Mouse (Mus musculus): ENCODE measurements around the gene Hnrnpdl.

Hnrnpdl gene

GRCm38 (mm10) chr5:100047143-100047640 is 7.7 kb upstream of the Hnrnpdl start:
- DNase-seq (ENCODE audit: low spot score): no peak

GRCm38 (mm10) chr5:100046096-100046495 is 6.6 kb upstream of the Hnrnpdl start:
- no peak for DNase-seq (ENCODE audit: low spot score)

GRCm38 (mm10) chr5:100044621-100045020 is 5.2 kb upstream of the Hnrnpdl start:
- no peak for DNase-seq (ENCODE audit: low spot score)

GRCm38 (mm10) chr5:100044030-100044429 is 4.6 kb upstream of the Hnrnpdl start:
- no peak for DNase-seq (ENCODE audit: low spot score)

- DNase-seq (ENCODE audit: low spot score): no peak
These were observed 3.9 kb upstream of the Hnrnpdl start for GRCm38 (mm10) chr5:100043361-100043760.

GRCm38 (mm10) chr5:100042467-100042866 is 3.0 kb upstream of the Hnrnpdl start:
- no peak for DNase-seq (ENCODE audit: low spot score)

GRCm38 (mm10) chr5:100041272-100041671 is 1.8 kb upstream of the Hnrnpdl start:
- DNase-seq (ENCODE audit: low spot score): no peak

GRCm38 (mm10) chr5:100040281-100040784 is 869 bp upstream of the Hnrnpdl start:
- DNase-seq (ENCODE audit: low spot score): no peak

- peak; percentile 94 for DNase-seq (ENCODE audit: low spot score)
These were observed 506 bp downstream of the Hnrnpdl start for GRCm38 (mm10) chr5:100038714-100039601.

GRCm38 (mm10) chr5:100037965-100038713 is 1.3 kb downstream of the Hnrnpdl start:
- DNase-seq (ENCODE audit: low spot score): peak; percentile 81

- no peak for DNase-seq (ENCODE audit: low spot score)
These were observed 2.8 kb downstream of the Hnrnpdl start for GRCm38 (mm10) chr5:100036681-100037080.

GRCm38 (mm10) chr5:100035950-100036349 is 3.5 kb downstream of the Hnrnpdl start:
- no peak for DNase-seq (ENCODE audit: low spot score)

GRCm38 (mm10) chr5:100032646-100033045 is 6.8 kb downstream of the Hnrnpdl start:
- no peak for DNase-seq (ENCODE audit: low spot score)

- no peak for DNase-seq (ENCODE audit: low spot score)
These were observed 7.4 kb downstream of the Hnrnpdl start for GRCm38 (mm10) chr5:100032107-100032506.

GRCm38 (mm10) chr5:100030069-100030468 is 9.4 kb downstream of the Hnrnpdl start:
- no peak for DNase-seq (ENCODE audit: low spot score)

- no peak for DNase-seq (ENCODE audit: low spot score)
These were observed 14.6 kb downstream of the Hnrnpdl start for GRCm38 (mm10) chr5:100024868-100025267.

GRCm38 (mm10) chr5:100024403-100024802 is 15.1 kb downstream of the Hnrnpdl start:
- DNase-seq (ENCODE audit: low spot score): no peak

- DNase-seq (ENCODE audit: low spot score): no peak
These were observed 19.4 kb downstream of the Hnrnpdl start for GRCm38 (mm10) chr5:100020089-100020488.

GRCm38 (mm10) chr5:100012599-100012998 is 26.9 kb downstream of the Hnrnpdl start:
- no peak for DNase-seq (ENCODE audit: low spot score)

GRCm38 (mm10) chr5:100008485-100008884 is 31.0 kb downstream of the Hnrnpdl start:
- DNase-seq (ENCODE audit: low spot score): no peak

- DNase-seq (ENCODE audit: low spot score): no peak
These were observed 32.5 kb downstream of the Hnrnpdl start for GRCm38 (mm10) chr5:100007040-100007375.

GRCm38 (mm10) chr5:100006324-100007039 is 33.0 kb downstream of the Hnrnpdl start:
- no peak for DNase-seq (ENCODE audit: low spot score)

Measured in left cerebral cortex, adult 11 months (tissue).